Mouse (Mus musculus) liver, embryonic 15.5 days (tissue): ENCODE measurements around the gene Hic2. TPM values are rescaled to one million over a fixed set of nuclear protein-coding genes. Genes with fewer than 3 reads are reported as not detected.
"Not testable (repeated sequence)": the region's sequence is repeated elsewhere in the genome, so short reads cannot be mapped to it uniquely, and the experiment has no call there.

Experiments used
- ATAC-seq: fragments of 200-750 bp; cut with Nextera tagmentation; 2 replicates; pipeline ENCODE4 v1.8.0; 2017; ENCODE audit warnings: moderate number of reproducible peaks, mild to moderate bottlenecking, moderate library complexity; ENCODE audit not compliant: insufficient read depth
- H3K27ac ChIP-seq: fragments of 300-500 bp; sonication (generic); replicated peaks from 2 replicates; pipeline ENCODE4 v1.5.1; 2015; ENCODE audit warnings: mild to moderate bottlenecking, inconsistent platforms
- H3K27me3 ChIP-seq: fragments of 300-500 bp; sonication (generic); 2 replicates; pipeline ENCODE4 v1.6.1; 2015; ENCODE audit warnings: mild to moderate bottlenecking, inconsistent platforms
- H3K36me3 ChIP-seq: fragments of 300-500 bp; sonication (generic); replicated peaks from 2 replicates; pipeline ENCODE4 v1.6.1; 2015; ENCODE audit warnings: moderate library complexity, mild to moderate bottlenecking, inconsistent platforms
- H3K4me1 ChIP-seq: fragments of 300-500 bp; sonication (generic); replicated peaks from 2 replicates; pipeline ENCODE4 v1.6.1; 2015; ENCODE audit warnings: inconsistent platforms
- H3K4me2 ChIP-seq: fragments of 300-500 bp; sonication (generic); 2 replicates; pipeline ENCODE4 v1.6.1; 2015; ENCODE audit warnings: moderate library complexity, mild to moderate bottlenecking, inconsistent platforms
- H3K4me3 ChIP-seq: fragments of 300-500 bp; sonication (generic); replicated peaks from 2 replicates; pipeline ENCODE4 v1.5.1; 2015; ENCODE audit warnings: mild to moderate bottlenecking, inconsistent platforms
- H3K9ac ChIP-seq: fragments of 300-500 bp; sonication (generic); 2 replicates; pipeline ENCODE4 v1.6.1; 2015; ENCODE audit warnings: moderate library complexity, mild to moderate bottlenecking, inconsistent platforms
- H3K9me3 ChIP-seq: fragments of 300-500 bp; sonication (generic); replicated peaks from 2 replicates; pipeline ENCODE4 v1.6.1; 2016; ENCODE audit warnings: inconsistent platforms
- WGBS: fragments of 180-500 bp; shearing (Covaris S2); methylation state at CpG from one replicate; pipeline ENCODE4 v1.1.7; 2015; ENCODE audit warnings: mixed read lengths; ENCODE audit not compliant: insufficient replicate concordance; 5-methylcytosine and 5-hydroxymethylcytosine counted together
- polyA plus RNA-seq: library from polyadenylated mRNA; unstranded; fragments of >200 nt; fragmentation: Nextera tagmentation; extraction: Ambion mirVana; gene quantifications from 2 replicates; pipeline ENCODE4 v1.2.1, GENCODE M21; 2015

Gene Hic2
- polyA plus RNA-seq, 1 experiment from 2014 or later, result 2.6 TPM

DNA sequence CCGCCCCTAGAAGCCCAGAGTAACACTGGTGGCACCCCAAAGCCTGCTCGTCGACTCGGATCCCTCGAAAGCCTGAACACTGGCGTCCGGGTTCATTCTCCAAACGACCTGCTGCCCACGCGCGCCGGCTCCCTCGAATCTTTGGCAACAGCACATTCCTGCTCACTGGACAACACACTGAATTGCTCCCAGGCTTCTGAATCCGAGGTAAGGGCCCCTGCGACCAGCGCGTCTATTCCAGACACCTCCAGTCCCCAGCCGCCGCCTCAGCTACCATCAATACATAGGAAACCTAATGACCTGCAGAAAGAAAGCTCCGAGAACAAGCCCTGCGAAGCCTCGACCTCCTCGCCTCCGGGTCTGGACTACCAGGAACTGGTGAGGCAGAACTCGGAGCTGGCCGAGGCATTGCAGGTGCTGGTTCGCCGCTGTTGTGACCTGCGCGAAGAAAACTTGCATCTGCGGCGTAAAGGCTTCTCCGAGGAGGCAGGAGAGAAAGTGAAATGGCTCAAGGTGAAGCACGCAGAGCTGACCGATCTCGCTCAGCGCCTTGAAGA lies 23.9 kb upstream of the Hic2 start:
- H3K4me2 ChIP-seq, result peak overlapping the region; percentile 99
- H3K4me1 ChIP-seq, result peaks cover 27% of the 10 kb centered on the region
- under 1% methylated on average over 37 of the region's 37 CpGs for WGBS
- peaks cover 65% of the 10 kb centered on the region for H3K27me3 ChIP-seq
- H3K9me3 ChIP-seq, result no peaks in the 10 kb centered on the region
- H3K9ac ChIP-seq, result peak overlapping the region; percentile 48
- H3K4me3 ChIP-seq, result peak overlapping the region; percentile 67
- H3K36me3 ChIP-seq, result no peaks in the 10 kb centered on the region
- no peak overlapping the region for H3K27ac ChIP-seq
- ATAC-seq, result peak; percentile 43

DNA sequence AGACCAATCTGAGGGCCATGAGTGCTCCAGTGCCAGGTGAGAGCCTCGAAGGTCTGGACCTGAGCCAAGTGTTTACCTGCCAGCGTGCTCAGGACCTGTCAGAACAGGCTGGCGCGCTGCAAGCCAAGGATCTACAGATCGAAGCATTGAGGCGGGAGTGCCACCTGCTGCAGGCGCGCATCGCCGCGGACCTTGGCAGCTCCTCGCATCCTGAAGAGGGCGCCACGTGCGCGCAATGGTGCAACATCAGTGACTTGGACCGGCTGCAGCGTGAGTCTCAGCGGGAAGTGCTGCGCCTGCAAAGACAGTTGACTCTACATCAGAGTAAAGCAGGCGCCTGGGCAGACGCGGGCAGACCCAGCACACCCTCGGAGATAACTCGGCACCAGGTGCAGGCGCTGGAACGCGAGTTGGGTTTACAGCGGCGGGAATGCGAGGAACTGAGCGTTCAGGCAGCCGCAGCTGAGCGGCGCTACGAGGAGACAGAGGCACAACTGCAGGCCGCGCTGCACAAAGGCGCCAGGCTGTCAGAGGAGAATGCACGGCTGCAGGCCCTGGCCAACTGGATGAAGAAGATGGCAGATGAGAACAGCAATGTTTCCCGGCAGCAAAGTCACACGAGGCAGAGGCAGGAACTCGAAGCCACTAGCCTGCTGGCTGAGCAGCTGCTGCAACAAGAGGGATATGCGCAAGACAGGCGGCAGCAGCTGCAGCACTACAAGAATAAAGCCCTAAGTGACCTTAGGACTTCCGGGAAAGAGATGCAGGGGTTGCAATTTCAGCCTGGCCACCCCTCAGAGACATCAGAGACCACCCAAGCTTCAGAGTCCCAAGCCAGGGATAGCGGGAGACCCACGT lies 23.2 kb upstream of the Hic2 start:
- Histone ChIP-seq H3K4me2 (peak overlapping the region; percentile 99), H3K27ac (no peak overlapping the region), H3K36me3 (no peaks in the 10 kb centered on the region), H3K27me3 (peaks cover 65% of the 10 kb centered on the region), H3K9me3 (no peaks in the 10 kb centered on the region), H3K9ac (peak overlapping the region; percentile 48; the same call in 1 of the 2 replicates), H3K4me3 (peak overlapping the region; percentile 67), H3K4me1 (peaks cover 27% of the 10 kb centered on the region)
- WGBS, result 11% methylated on average over 48 of the region's 48 CpGs
- peak; percentile 72 for ATAC-seq

DNA sequence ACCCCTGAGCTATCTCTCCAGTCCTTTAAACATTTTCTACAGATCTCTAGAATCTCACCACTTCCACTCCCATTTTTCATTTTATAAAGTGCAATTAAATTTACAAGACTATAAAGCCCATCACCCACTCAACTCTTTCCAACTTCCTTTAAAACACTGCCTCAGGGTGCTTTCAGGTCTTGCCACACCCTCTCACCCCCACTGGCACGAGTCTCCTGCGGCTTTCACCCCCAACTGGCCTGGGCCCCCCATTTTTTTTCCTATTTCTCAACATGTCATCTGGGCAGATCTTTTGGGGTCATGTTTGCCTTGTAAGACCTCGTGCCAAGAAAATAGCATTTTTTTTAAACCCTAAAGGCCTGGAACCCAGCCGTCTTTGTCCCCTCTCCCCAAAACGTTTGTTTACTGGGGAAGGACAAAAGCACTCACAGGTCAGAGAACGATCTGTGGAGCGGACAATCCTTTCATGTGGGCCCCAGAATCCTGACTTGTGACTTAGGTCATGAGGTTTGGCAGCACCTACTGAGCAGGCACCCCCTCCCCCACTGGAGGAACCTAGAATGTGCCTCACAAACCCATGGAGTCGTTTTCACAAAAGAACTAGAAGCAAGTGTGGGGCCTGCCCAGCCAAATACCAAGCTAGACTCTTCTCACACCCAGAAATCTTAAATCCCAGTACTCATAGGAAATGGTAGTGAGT lies 16.3 kb upstream of the Hic2 start:
- no peaks in the 10 kb centered on the region for H3K36me3 ChIP-seq
- no peak for ATAC-seq
- peaks cover 5% of the 10 kb centered on the region; the same call in 1 of the 2 replicates for H3K27me3 ChIP-seq
- H3K9me3 ChIP-seq, result no peaks in the 10 kb centered on the region
- H3K4me2 ChIP-seq, result no peak overlapping the region
- no peak overlapping the region for H3K9ac ChIP-seq
- H3K4me3 ChIP-seq, result no peak overlapping the region
- no peak overlapping the region for H3K27ac ChIP-seq
- WGBS, result 48% methylated on average over 8 of the region's 8 CpGs
- peaks cover 20% of the 10 kb centered on the region for H3K4me1 ChIP-seq

DNA sequence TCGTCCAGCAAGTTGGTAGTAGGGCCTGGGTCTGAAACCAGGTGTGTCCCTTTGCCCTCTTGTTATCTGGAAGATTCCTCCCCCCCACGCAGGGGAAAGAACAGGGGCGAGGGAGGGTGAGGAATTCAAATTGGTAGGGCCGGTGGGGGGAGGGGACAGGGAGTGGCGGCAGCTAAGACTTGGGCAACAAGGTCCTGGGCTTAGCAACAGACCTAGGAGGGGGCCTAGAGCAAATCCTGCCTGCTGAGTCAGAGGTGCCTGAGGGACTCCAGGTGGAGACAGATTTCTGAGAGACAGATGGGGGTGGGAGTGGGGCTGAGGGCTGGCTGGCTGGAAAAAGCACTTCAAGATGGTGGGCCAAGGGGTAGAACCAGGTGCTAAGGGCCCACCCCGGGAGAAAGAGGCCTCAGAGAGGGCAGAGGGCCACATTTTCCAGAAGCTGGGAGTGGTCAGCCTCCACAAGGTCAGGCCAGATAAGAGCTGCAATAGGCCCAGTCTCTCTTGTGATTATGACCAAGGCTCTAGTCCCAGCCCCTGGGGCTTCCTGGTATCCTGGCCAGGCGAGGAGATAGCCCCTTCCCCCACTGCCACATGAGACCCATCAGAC lies 13.1 kb upstream of the Hic2 start:
- H3K4me2 ChIP-seq, result no peak overlapping the region
- 15% methylated on average over 7 of the region's 7 CpGs for WGBS

DNA sequence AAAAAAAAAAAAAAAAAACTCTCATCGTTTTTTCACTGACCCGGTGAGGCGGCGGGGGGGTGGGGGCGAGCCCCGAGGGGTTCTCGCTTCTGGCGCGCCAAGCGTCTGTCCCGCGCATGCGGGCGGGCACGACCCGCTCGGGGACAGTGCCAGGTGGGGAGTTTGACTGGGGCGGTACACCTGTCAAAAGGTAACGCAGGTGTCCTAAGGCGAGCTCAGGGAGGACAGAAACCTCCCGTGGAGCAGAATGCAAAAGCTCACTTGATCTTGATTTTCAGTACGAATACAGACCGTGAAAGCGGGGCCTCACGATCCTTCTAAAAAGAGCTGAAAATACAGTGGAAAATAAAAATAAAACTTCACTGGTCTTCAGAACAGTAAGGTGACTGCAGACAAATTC lies 11.2 kb upstream of the Hic2 start:
- no peak overlapping the region for H3K4me2 ChIP-seq
- no peak overlapping the region for H3K27ac ChIP-seq
- no peak overlapping the region for H3K9ac ChIP-seq
- no peaks in the 10 kb centered on the region for H3K9me3 ChIP-seq
- H3K4me1 ChIP-seq, result peaks cover 21% of the 10 kb centered on the region
- peak; percentile 100 for ATAC-seq
- 33% methylated on average over 25 of the region's 25 CpGs for WGBS
- H3K27me3 ChIP-seq, result no peaks in the 10 kb centered on the region
- no peaks in the 10 kb centered on the region for H3K36me3 ChIP-seq
- H3K4me3 ChIP-seq, result no peak overlapping the region

More for the DNA sequence above, 13.1 kb upstream of the Hic2 start:
- H3K4me1 ChIP-seq, result peaks cover 24% of the 10 kb centered on the region
- H3K27me3 ChIP-seq, result no peaks in the 10 kb centered on the region
- no peak overlapping the region for H3K9ac ChIP-seq
- H3K4me3 ChIP-seq, result no peak overlapping the region
- no peak overlapping the region for H3K27ac ChIP-seq
- no peaks in the 10 kb centered on the region for H3K36me3 ChIP-seq
- no peak for ATAC-seq
- H3K9me3 ChIP-seq, result no peaks in the 10 kb centered on the region

DNA sequence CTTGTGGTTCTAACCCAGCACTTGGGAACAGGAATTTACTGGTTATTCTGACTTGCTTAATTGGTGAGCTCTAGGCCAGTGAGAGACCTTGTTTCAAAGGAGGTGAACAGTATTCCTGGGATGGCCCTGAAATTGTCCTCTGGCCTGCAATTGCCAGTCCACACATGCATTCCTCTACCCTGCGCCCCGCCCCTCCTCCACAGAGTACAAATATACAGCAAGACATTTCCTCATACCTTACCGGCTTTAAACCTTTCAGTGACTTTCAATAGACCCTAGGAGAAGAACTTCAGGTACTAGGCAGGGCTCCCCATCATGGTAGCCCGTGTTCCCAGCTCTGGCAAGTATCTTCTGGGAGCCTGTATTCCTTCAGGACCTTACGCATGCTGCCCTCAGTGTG lies 7.8 kb upstream of the Hic2 start:
- H3K9ac ChIP-seq, result no peak overlapping the region
- H3K9me3 ChIP-seq, result no peaks in the 10 kb centered on the region
- peaks cover 8% of the 10 kb centered on the region for H3K4me1 ChIP-seq
- H3K4me3 ChIP-seq, result no peak overlapping the region
- no peak overlapping the region for H3K4me2 ChIP-seq
- ATAC-seq, result no peak
- no peaks in the 10 kb centered on the region for H3K36me3 ChIP-seq
- H3K27me3 ChIP-seq, result peaks cover 4% of the 10 kb centered on the region
- H3K27ac ChIP-seq, result no peak overlapping the region
- 65% methylated on average over 5 of the region's 5 CpGs for WGBS

DNA sequence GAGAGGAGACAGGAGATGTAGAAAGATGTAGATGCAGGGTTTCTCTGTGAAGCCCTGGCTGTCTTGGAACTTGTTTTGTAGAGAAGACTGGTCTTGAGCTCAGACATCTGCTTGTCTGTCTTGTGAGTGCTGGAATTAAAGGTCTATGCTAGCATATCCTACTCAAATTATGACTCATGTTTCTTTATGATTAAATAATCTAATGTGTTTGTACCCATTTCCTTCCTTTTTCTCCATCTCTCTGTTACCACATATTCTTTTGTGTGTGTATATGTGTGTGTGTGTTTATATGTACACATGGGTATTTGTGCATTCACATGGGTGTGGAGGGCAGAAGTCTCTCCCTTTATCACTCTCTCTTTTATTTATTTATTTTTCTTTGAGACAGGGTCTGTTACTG lies 6.9 kb upstream of the Hic2 start:
- Histone ChIP-seq H3K27me3 (peaks cover 4% of the 10 kb centered on the region), H3K4me3 (no peak overlapping the region), H3K4me1 (peaks cover 4% of the 10 kb centered on the region; the same call in 1 of the 2 replicates), H3K36me3 (no peaks in the 10 kb centered on the region), H3K4me2 (no peak overlapping the region), H3K9ac (no peak overlapping the region), H3K9me3 (no peaks in the 10 kb centered on the region), H3K27ac (no peak overlapping the region)
- ATAC-seq, result no peak

DNA sequence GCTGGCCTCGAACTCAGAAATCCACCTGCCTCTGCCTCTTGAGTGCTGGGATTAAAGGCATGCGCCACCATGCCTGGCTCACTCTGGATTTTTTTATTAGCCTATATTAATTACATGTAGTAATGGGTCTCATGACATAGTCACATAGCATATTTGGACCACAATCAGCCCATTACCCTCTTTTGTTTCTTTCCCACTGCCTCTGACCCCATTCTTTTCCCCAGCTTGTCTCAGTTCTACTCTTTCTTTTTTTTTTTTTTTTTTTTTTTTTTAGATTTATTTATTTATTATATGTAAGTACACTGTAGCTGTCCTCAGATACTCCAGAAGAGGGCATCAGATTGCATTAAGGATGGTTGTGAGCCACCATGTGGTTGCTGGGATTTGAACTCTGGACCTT lies 1.8 kb upstream of the Hic2 start:
- H3K4me3 ChIP-seq, H3K9ac ChIP-seq, H3K4me2 ChIP-seq, H3K9me3 ChIP-seq, ATAC-seq, H3K27ac ChIP-seq, H3K36me3 ChIP-seq: not testable (repeated sequence)
- whole genome bisulfite sequencing, result 75% methylated on average over 2 of the region's 2 CpGs
- Histone ChIP-seq H3K4me1 (peaks cover 39% of the 10 kb centered on the region), H3K27me3 (peaks cover 17% of the 10 kb centered on the region)

DNA sequence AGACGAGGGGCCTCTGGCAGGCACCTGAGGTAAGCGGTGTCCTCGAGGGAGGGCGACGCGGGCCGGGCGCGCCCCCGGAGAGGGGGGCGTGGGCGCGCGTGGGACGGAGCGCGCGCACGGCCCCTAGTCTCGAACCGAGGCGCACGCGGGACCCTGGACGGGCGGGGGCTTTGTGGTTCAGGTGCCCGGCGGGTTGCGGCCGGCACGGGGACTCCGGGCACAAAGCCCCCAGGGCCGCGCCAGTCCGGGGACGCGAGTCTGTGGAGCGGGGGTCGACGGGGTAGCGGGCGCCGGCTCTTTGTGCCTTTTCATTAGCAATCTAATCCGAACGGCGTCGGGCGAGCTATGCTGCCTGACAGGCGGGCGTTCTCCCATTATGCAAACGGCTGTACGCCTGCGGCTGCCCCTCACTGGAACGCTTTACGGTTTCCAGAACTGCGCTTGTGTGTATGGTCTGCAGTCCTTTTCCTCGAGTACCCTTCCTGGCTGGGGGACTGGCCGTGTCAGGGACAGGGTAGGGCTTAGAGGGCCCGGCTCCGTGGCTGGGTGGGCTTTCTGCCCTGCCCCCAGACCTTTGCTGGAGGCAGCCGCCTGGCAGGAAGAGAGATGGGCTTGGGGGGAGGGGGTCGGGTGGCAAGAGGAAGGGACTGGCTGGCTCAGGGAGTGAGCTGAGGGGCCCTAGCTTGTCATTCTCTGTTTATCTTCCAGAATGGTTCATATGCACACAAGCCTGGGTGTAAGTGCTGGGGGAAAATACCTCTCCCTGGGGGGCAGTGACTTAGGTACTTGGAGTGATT lies 528 bp downstream of the Hic2 start:
- Histone ChIP-seq H3K9me3 (no peaks in the 10 kb centered on the region), H3K4me1 (peaks cover 62% of the 10 kb centered on the region), H3K27ac (peak overlapping the region; percentile 80), H3K4me3 (peak overlapping the region; percentile 86), H3K36me3 (no peaks in the 10 kb centered on the region), H3K27me3 (peaks cover 14% of the 10 kb centered on the region), H3K9ac (peak overlapping the region; percentile 80), H3K4me2 (peak overlapping the region; percentile 97)
- peak; percentile 14 for ATAC-seq
- WGBS, result under 1% methylated on average over 59 of the region's 62 CpGs

DNA sequence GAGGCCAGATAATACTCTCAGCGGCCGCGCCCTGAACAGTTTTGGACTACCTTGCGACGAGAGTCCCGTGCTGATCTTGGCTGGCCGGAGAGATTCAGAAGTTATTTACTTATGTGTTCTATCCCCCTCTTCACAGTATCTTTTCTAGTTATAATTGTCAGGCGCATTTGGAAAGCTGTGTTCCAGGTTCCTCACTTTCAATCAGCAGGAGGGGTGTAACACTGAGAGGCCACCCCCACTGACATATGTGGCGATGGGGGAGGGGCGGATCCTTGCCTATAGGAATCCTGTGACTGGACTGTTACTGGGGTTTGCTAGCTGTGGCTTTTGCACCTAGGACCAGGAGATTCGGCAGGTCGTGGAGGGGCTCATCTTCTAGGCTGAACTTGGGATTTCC lies 1.1 kb downstream of the Hic2 start:
- no peak for ATAC-seq
- Histone ChIP-seq H3K27me3 (peaks cover 14% of the 10 kb centered on the region), H3K4me1 (peaks cover 68% of the 10 kb centered on the region), H3K4me2 (peak overlapping the region; percentile 97), H3K36me3 (no peaks in the 10 kb centered on the region), H3K9ac (peak overlapping the region; percentile 80), H3K27ac (0 out of 2 replicates have a peak overlapping the region, but pooled peaks have one; percentile 80), H3K4me3 (peak overlapping the region; percentile 86), H3K9me3 (no peaks in the 10 kb centered on the region)
- WGBS, result 2% methylated on average over 12 of the region's 12 CpGs
